Mouse (Mus musculus) liver, embryonic 14.5 days (tissue): ENCODE data around the gene Gpr153.

Experiments used
- CTCF ChIP-seq: IDR thresholded peaks from 2 replicates; pipeline ENCODE4 v1.5.1; 2016; ENCODE audit warnings: antibody characterized with exemption, low read depth, control low read depth
- EP300 ChIP-seq: IDR thresholded peaks from 2 replicates; pipeline ENCODE4 v1.6.1; 2016; ENCODE audit warnings: antibody characterized with exemption, low read depth

- TF ChIP-seq CTCF (peak; percentile 81), EP300 (no peak)
These were observed 2.6 kb downstream of the Gpr153 start for GRCm38 (mm10) chr4:152276389-152277347.
